Mouse (Mus musculus): ENCODE measurements around the gene Setdb1. TPM values are rescaled to one million over a fixed set of nuclear protein-coding genes. Genes with fewer than 3 reads are reported as not detected.

Gene Setdb1
- polyA plus RNA-seq, 1 experiment from 2014 or later, result 56.5 TPM

GRCm38 (mm10) chr3:95287541-95287940, 69.5 kb downstream of the Setdb1 start:
- Histone ChIP-seq H3K9ac (ENCODE audit: low read depth, low read length) (no peak overlapping the region), H3K27me3 (ENCODE audit: control insufficient read depth, insufficient read depth, low read length) (no peaks in the 10 kb centered on the region), H3K27ac (ENCODE audit: low read depth, low read length) (no peak overlapping the region), H3K9me3 (ENCODE audit: control insufficient read depth, low read length) (no peaks in the 10 kb centered on the region), H3K4me3 (ENCODE audit: low read length) (no peak overlapping the region), H3K4me1 (ENCODE audit: control insufficient read depth, insufficient read depth, low read length) (peaks cover 10% of the 10 kb centered on the region; the same call in 1 of the 2 replicates), H3K4me2 (replicated peaks; ENCODE audit: low read depth, low read length) (no peak overlapping the region), H3K36me3 (ENCODE audit: control insufficient read depth, insufficient read depth, low read length) (peaks cover 25% of the 10 kb centered on the region)
- no peak for ATAC-seq (ENCODE audit: low FRiP score, low TSS enrichment)
- 84% methylated on average over 3 of the region's 3 CpGs for WGBS

- ATAC-seq (ENCODE audit: low FRiP score, low TSS enrichment), result no peak
- Histone ChIP-seq H3K27me3 (ENCODE audit: control insufficient read depth, insufficient read depth, low read length) (no peaks in the 10 kb centered on the region), H3K4me3 (ENCODE audit: low read length) (no peak overlapping the region), H3K27ac (ENCODE audit: low read depth, low read length) (no peak overlapping the region), H3K4me2 (replicated peaks; ENCODE audit: low read depth, low read length) (no peak overlapping the region), H3K36me3 (ENCODE audit: control insufficient read depth, insufficient read depth, low read length) (peaks cover 19% of the 10 kb centered on the region), H3K9ac (ENCODE audit: low read depth, low read length) (no peak overlapping the region), H3K4me1 (ENCODE audit: control insufficient read depth, insufficient read depth, low read length) (peaks cover 10% of the 10 kb centered on the region; the same call in 1 of the 2 replicates), H3K9me3 (ENCODE audit: control insufficient read depth, low read length) (no peaks in the 10 kb centered on the region)
- WGBS, result 91% methylated on average over 7 of the region's 7 CpGs
Measured at GRCm38 (mm10) chr3:95286510-95286909, 70.5 kb downstream of the Setdb1 start.

GRCm38 (mm10) chr3:95286011-95286410, 71.0 kb downstream of the Setdb1 start:
- H3K36me3 ChIP-seq (ENCODE audit: control insufficient read depth, insufficient read depth, low read length), result peaks cover 19% of the 10 kb centered on the region
- no peak for ATAC-seq (ENCODE audit: low FRiP score, low TSS enrichment)
- peaks cover 10% of the 10 kb centered on the region; the same call in 1 of the 2 replicates for H3K4me1 ChIP-seq (ENCODE audit: control insufficient read depth, insufficient read depth, low read length)
- no peaks in the 10 kb centered on the region for H3K9me3 ChIP-seq (ENCODE audit: control insufficient read depth, low read length)
- H3K4me3 ChIP-seq (ENCODE audit: low read length), result no peak overlapping the region
- WGBS, result 59% methylated on average over 5 of the region's 5 CpGs
- no peak overlapping the region for H3K4me2 ChIP-seq (replicated peaks; ENCODE audit: low read depth, low read length)
- H3K9ac ChIP-seq (ENCODE audit: low read depth, low read length), result no peak overlapping the region
- H3K27ac ChIP-seq (ENCODE audit: low read depth, low read length), result no peak overlapping the region
- no peaks in the 10 kb centered on the region for H3K27me3 ChIP-seq (ENCODE audit: control insufficient read depth, insufficient read depth, low read length)

- H3K4me3 ChIP-seq (ENCODE audit: low read length), result no peak overlapping the region
- no peak for ATAC-seq (ENCODE audit: low FRiP score, low TSS enrichment)
- H3K9me3 ChIP-seq (ENCODE audit: control insufficient read depth, low read length), result no peaks in the 10 kb centered on the region
- 95% methylated on average over 5 of the region's 5 CpGs for WGBS
- H3K27me3 ChIP-seq (ENCODE audit: control insufficient read depth, insufficient read depth, low read length), result no peaks in the 10 kb centered on the region
- peaks cover 10% of the 10 kb centered on the region; the same call in 1 of the 2 replicates for H3K4me1 ChIP-seq (ENCODE audit: control insufficient read depth, insufficient read depth, low read length)
- H3K36me3 ChIP-seq (ENCODE audit: control insufficient read depth, insufficient read depth, low read length), result peaks cover 15% of the 10 kb centered on the region
- no peak overlapping the region for H3K9ac ChIP-seq (ENCODE audit: low read depth, low read length)
- H3K4me2 ChIP-seq (replicated peaks; ENCODE audit: low read depth, low read length), result no peak overlapping the region
- no peak overlapping the region for H3K27ac ChIP-seq (ENCODE audit: low read depth, low read length)
Measured at GRCm38 (mm10) chr3:95285390-95285789, 71.6 kb downstream of the Setdb1 start.

- H3K27ac ChIP-seq (ENCODE audit: low read depth, low read length), result no peak overlapping the region
- no peak overlapping the region for H3K4me2 ChIP-seq (replicated peaks; ENCODE audit: low read depth, low read length)
- no peaks in the 10 kb centered on the region for H3K9me3 ChIP-seq (ENCODE audit: control insufficient read depth, low read length)
- no peak overlapping the region for H3K9ac ChIP-seq (ENCODE audit: low read depth, low read length)
- WGBS, result 85% methylated on average over 12 of the region's 12 CpGs
- H3K27me3 ChIP-seq (ENCODE audit: control insufficient read depth, insufficient read depth, low read length), result no peaks in the 10 kb centered on the region
- H3K4me3 ChIP-seq (ENCODE audit: low read length), result no peak overlapping the region
- no peak for ATAC-seq (ENCODE audit: low FRiP score, low TSS enrichment)
- peaks cover 10% of the 10 kb centered on the region; the same call in 1 of the 2 replicates for H3K4me1 ChIP-seq (ENCODE audit: control insufficient read depth, insufficient read depth, low read length)
- peaks cover 14% of the 10 kb centered on the region for H3K36me3 ChIP-seq (ENCODE audit: control insufficient read depth, insufficient read depth, low read length)
Measured at GRCm38 (mm10) chr3:95284501-95285281, 72.3 kb downstream of the Setdb1 start.

GRCm38 (mm10) chr3:95284062-95284461, 72.9 kb downstream of the Setdb1 start:
- Histone ChIP-seq H3K27ac (ENCODE audit: low read depth, low read length) (no peak overlapping the region), H3K9me3 (ENCODE audit: control insufficient read depth, low read length) (no peaks in the 10 kb centered on the region), H3K4me2 (replicated peaks; ENCODE audit: low read depth, low read length) (peak overlapping the region; percentile 82), H3K36me3 (ENCODE audit: control insufficient read depth, insufficient read depth, low read length) (peaks cover 14% of the 10 kb centered on the region), H3K27me3 (ENCODE audit: control insufficient read depth, insufficient read depth, low read length) (no peaks in the 10 kb centered on the region), H3K4me3 (ENCODE audit: low read length) (peak overlapping the region; percentile 61), H3K9ac (ENCODE audit: low read depth, low read length) (peak overlapping the region; percentile 71; the same call in 1 of the 2 replicates), H3K4me1 (ENCODE audit: control insufficient read depth, insufficient read depth, low read length) (peaks cover 10% of the 10 kb centered on the region; the same call in 1 of the 2 replicates)
- no peak for ATAC-seq (ENCODE audit: low FRiP score, low TSS enrichment)
- 12% methylated on average over 1 of the region's 1 CpGs for WGBS

- Histone ChIP-seq H3K4me3 (ENCODE audit: low read length) (peak overlapping the region; percentile 61), H3K36me3 (ENCODE audit: control insufficient read depth, insufficient read depth, low read length) (peaks cover 11% of the 10 kb centered on the region), H3K27ac (ENCODE audit: low read depth, low read length) (peak overlapping the region; percentile 98), H3K4me2 (replicated peaks; ENCODE audit: low read depth, low read length) (peak overlapping the region; percentile 82), H3K9ac (ENCODE audit: low read depth, low read length) (peak overlapping the region; percentile 71), H3K27me3 (ENCODE audit: control insufficient read depth, insufficient read depth, low read length) (no peaks in the 10 kb centered on the region), H3K9me3 (ENCODE audit: control insufficient read depth, low read length) (no peaks in the 10 kb centered on the region), H3K4me1 (ENCODE audit: control insufficient read depth, insufficient read depth, low read length) (peaks cover 10% of the 10 kb centered on the region; the same call in 1 of the 2 replicates)
- no peak for ATAC-seq (ENCODE audit: low FRiP score, low TSS enrichment)
- 1% methylated on average over 7 of the region's 7 CpGs for WGBS
Measured at GRCm38 (mm10) chr3:95283589-95283941, 73.4 kb downstream of the Setdb1 start.

- under 1% methylated on average over 50 of the region's 51 CpGs for WGBS
Measured at GRCm38 (mm10) chr3:95282865-95283588, 74.0 kb downstream of the Setdb1 start.

More at GRCm38 (mm10) chr3:95282865-95283588, 74.0 kb downstream of the Setdb1 start:
- Histone ChIP-seq H3K9ac (ENCODE audit: low read depth, low read length) (peak overlapping the region; percentile 71), H3K27ac (ENCODE audit: low read depth, low read length) (peak overlapping the region; percentile 98), H3K9me3 (ENCODE audit: control insufficient read depth, low read length) (no peaks in the 10 kb centered on the region), H3K4me2 (replicated peaks; ENCODE audit: low read depth, low read length) (peak overlapping the region; percentile 82), H3K4me3 (ENCODE audit: low read length) (peak overlapping the region; percentile 61), H3K4me1 (ENCODE audit: control insufficient read depth, insufficient read depth, low read length) (peaks cover 10% of the 10 kb centered on the region; the same call in 1 of the 2 replicates), H3K36me3 (ENCODE audit: control insufficient read depth, insufficient read depth, low read length) (peaks cover 5% of the 10 kb centered on the region), H3K27me3 (ENCODE audit: control insufficient read depth, insufficient read depth, low read length) (no peaks in the 10 kb centered on the region)
- ATAC-seq (ENCODE audit: low FRiP score, low TSS enrichment), result peak; percentile 68

Data from kidney, embryonic 14.5 days (tissue).